Mouse (Mus musculus): ENCODE measurements around the gene Chp2.
"Not testable (repeated sequence)": the region's sequence is repeated elsewhere in the genome, so short reads cannot be mapped to it uniquely, and the experiment has no call there.

Chp2 gene

GRCm38 (mm10) chr7:122242744-122243143 is 23.4 kb downstream of the Chp2 start:
- not testable (repeated sequence) for DNase-seq (ENCODE audit: low spot score)

GRCm38 (mm10) chr7:122244166-122244565 is 24.9 kb downstream of the Chp2 start:
- no peak for DNase-seq (ENCODE audit: low spot score)

- DNase-seq (ENCODE audit: low spot score): no peak
Observed at GRCm38 (mm10) chr7:122244584-122244983, 25.3 kb downstream of the Chp2 start.

GRCm38 (mm10) chr7:122245976-122246375 is 26.7 kb downstream of the Chp2 start:
- no peak for DNase-seq (ENCODE audit: low spot score)

GRCm38 (mm10) chr7:122247254-122247864 is 28.1 kb downstream of the Chp2 start:
- no peak for DNase-seq (ENCODE audit: low spot score)

GRCm38 (mm10) chr7:122249321-122249821 is 30.1 kb downstream of the Chp2 start:
- no peak for DNase-seq (ENCODE audit: low spot score)

- DNase-seq (ENCODE audit: low spot score): peak; percentile 81
Observed at GRCm38 (mm10) chr7:122251197-122252011, 32.1 kb downstream of the Chp2 start.

- DNase-seq (ENCODE audit: low spot score): no peak
Observed at GRCm38 (mm10) chr7:122256722-122257121, 37.4 kb downstream of the Chp2 start.

GRCm38 (mm10) chr7:122258521-122258920 is 39.2 kb downstream of the Chp2 start:
- DNase-seq (ENCODE audit: low spot score): no peak

GRCm38 (mm10) chr7:122260055-122260602 is 40.8 kb downstream of the Chp2 start:
- DNase-seq (ENCODE audit: low spot score): no peak

GRCm38 (mm10) chr7:122268983-122269486 is 49.7 kb downstream of the Chp2 start:
- DNase-seq (ENCODE audit: low spot score): no peak

- no peak for DNase-seq (ENCODE audit: low spot score)
Observed at GRCm38 (mm10) chr7:122272334-122272733, 53.0 kb downstream of the Chp2 start.

All from urinary bladder, postnatal 25 days (tissue).